Comparison of ENCODE assay signal across 28 mouse cellular contexts in the genomic region with DNA sequence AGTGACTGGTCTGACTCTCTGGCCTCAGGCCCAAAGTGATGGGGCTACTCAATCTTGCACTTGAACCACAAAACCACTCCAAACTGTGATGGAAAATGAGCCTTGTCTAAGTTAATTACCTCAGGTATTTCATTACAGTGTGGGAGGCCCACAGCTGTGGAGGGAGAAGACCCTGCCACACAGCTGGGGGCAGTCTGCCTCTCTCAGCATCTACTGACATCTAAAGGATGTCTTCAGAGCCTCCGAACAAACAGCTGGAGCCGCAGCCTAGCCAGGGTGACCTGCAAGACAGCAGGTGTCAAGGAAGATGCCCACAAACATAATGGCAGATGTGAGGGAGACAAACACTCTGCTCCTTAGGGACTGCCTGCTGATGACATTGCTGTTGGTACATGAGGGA.
"Had no signal": no experiment of that assay in that cellular context is flagged by ENCODE, and none has a peak within 500 bp of the region (broad histone marks: within the 10 kb centered on the region; RNA-seq: fewer than 3 reads in every experiment).

No protein-coding gene starts in this region.

- H3K27ac ChIP-seq: embryonic facial prominence, embryonic 10.5 days; embryonic facial prominence, embryonic 12.5 days; embryonic facial prominence, embryonic 13.5 days; embryonic facial prominence, embryonic 15.5 days; forebrain, embryonic 10.5 days; forebrain, embryonic 12.5 days; forebrain, embryonic 13.5 days; forebrain, embryonic 15.5 days; gastrocnemius, adult 2 months had no signal

- H3K27me3 ChIP-seq: embryonic facial prominence, embryonic 12.5 days; embryonic facial prominence, embryonic 13.5 days; embryonic facial prominence, embryonic 15.5 days; forebrain, embryonic 12.5 days; forebrain, embryonic 13.5 days; forebrain, embryonic 15.5 days had no signal

- DNase-seq: cerebellum, adult 18-20 months; cerebellum, adult 2 months; cerebellum, adult 8-10 months; cerebellum, adult 9-10 months; cerebellum, adult 9-11 months; cerebellum, postnatal 10 days; cerebellum, postnatal 14 days; cerebellum, postnatal 25 days; cerebellum, postnatal 36 days; embryo, embryonic 11 days; forebrain, postnatal 0 days; gastrocnemius, adult 2 months; gastrocnemius, postnatal 10 days; gastrocnemius, postnatal 14 days; gastrocnemius, postnatal 25 days; gastrocnemius, postnatal 36 days; heart, adult 11 months had no signal

- H3K4me3 ChIP-seq: embryonic facial prominence, embryonic 10.5 days; embryonic facial prominence, embryonic 12.5 days; embryonic facial prominence, embryonic 13.5 days; embryonic facial prominence, embryonic 15.5 days; erythroblast, embryonic 14.5 days; forebrain, embryonic 10.5 days; forebrain, embryonic 12.5 days; forebrain, embryonic 13.5 days; forebrain, embryonic 15.5 days; gastrocnemius, adult 2 months had no signal

- H3K9ac ChIP-seq: embryonic facial prominence, embryonic 12.5 days; embryonic facial prominence, embryonic 13.5 days; embryonic facial prominence, embryonic 15.5 days; forebrain, embryonic 12.5 days; forebrain, embryonic 13.5 days; forebrain, embryonic 15.5 days; forebrain, postnatal 0 days had no signal

- ATAC-seq: forebrain, embryonic 13.5 days; forebrain, embryonic 14.5 days; forebrain, embryonic 15.5 days; forebrain, embryonic 16.5 days; forebrain, postnatal 0 days had no signal

- H3K4me2 ChIP-seq: embryonic facial prominence, embryonic 12.5 days; embryonic facial prominence, embryonic 13.5 days; embryonic facial prominence, embryonic 15.5 days; forebrain, embryonic 12.5 days; forebrain, embryonic 13.5 days; forebrain, embryonic 15.5 days had no signal

- H3K4me1 ChIP-seq: embryonic facial prominence, embryonic 10.5 days; embryonic facial prominence, embryonic 12.5 days; embryonic facial prominence, embryonic 13.5 days; embryonic facial prominence, embryonic 15.5 days; forebrain, embryonic 10.5 days; forebrain, embryonic 12.5 days; forebrain, embryonic 13.5 days; forebrain, embryonic 15.5 days had no signal

- H3K36me3 ChIP-seq: embryonic facial prominence, embryonic 10.5 days; embryonic facial prominence, embryonic 12.5 days; embryonic facial prominence, embryonic 13.5 days; embryonic facial prominence, embryonic 15.5 days; forebrain, embryonic 10.5 days; forebrain, embryonic 12.5 days; forebrain, embryonic 15.5 days had no signal

- H3K9me3 ChIP-seq: embryonic facial prominence, embryonic 12.5 days; embryonic facial prominence, embryonic 15.5 days; forebrain, embryonic 12.5 days; forebrain, embryonic 13.5 days; forebrain, embryonic 15.5 days had no signal
